Mouse (Mus musculus): ENCODE data around the gene Epdr1. TPM values are rescaled to one million over a fixed set of nuclear protein-coding genes. Genes with fewer than 3 reads are reported as not detected.
A peak's percentile ranks its signal among the peaks of the same experiment; 100 is the strongest.

Epdr1 gene
- polyA plus RNA-seq, 1 experiment from 2014 or later, result 20.2 TPM

DNA sequence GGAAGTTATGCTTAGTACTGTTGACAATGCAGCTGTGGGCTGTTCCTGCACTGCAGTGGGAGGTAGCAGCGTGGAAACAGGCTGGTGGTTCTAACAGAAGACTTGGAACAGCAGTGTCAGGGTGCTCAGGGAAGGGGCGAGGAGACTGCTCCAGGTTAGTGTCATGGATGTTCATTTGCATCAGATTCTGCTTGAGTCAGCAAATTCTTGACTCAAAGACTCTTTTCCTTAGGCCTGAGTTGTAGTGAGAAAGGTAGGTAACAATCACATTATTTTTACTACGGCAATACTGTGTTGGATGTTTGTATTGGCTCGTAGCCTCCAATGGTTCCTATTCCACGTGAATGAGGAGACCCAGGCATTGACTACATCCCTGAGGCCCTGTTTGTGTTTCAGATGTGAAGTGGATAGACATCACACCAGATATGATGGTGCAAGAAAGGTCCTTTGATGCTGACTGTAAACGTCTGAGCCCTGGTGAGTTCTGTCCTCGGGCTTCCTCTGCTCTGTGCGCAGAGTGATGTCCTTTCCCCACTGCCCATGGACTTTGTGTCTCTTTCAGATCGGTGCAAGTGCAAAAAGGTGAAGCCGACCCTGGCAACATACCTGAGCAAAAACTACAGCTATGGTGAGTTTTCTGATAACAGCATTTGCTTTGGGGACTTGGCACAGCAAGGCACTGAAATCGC is 5.0 kb upstream of the Epdr1 start:
- H3K4me3 ChIP-seq, result no peak overlapping the region
- ATAC-seq (ENCODE audit: insufficient number of reproducible peaks, insufficient read depth, low FRiP score, low TSS enrichment), result no peak
- peaks cover 4% of the 10 kb centered on the region; the same call in 1 of the 2 replicates for H3K4me1 ChIP-seq
- no peak overlapping the region for H3K27ac ChIP-seq
- no peak overlapping the region for H3K9ac ChIP-seq
- H3K36me3 ChIP-seq, result no peaks in the 10 kb centered on the region
- H3K4me2 ChIP-seq (replicated peaks), result no peak overlapping the region
- H3K9me3 ChIP-seq, result no peaks in the 10 kb centered on the region
- WGBS, result 87% methylated on average over 11 of the region's 11 CpGs
- H3K27me3 ChIP-seq, result peaks cover 20% of the 10 kb centered on the region

DNA sequence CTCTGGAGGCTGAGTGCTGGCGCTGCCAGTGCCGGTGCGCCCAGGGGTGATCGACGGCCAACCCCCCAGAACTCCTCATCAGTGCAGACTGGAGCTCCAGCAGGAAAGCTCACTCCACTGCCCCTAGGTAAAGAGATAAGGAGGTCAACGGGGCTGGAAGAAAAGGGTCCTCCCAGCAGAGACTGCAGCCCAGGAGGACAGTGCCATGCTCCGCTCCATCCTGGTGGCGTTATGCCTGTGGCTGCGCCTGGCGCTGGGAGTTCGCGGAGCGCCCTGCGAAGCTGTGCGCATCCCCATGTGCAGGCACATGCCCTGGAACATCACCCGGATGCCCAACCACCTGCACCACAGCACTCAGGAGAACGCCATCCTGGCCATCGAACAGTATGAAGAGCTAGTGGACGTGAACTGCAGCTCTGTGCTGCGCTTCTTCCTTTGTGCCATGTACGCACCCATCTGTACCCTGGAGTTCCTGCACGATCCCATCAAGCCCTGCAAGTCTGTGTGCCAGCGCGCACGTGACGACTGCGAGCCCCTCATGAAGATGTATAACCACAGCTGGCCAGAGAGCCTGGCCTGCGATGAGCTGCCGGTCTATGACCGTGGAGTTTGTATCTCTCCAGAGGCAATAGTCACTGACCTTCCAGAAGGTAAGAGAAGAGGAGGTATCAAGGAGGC is 3.6 kb upstream of the Epdr1 start:
- Histone ChIP-seq H3K4me1 (peaks cover 4% of the 10 kb centered on the region; the same call in 1 of the 2 replicates), H3K36me3 (no peaks in the 10 kb centered on the region), H3K4me2 (replicated peaks) (peak overlapping the region; percentile 58), H3K9me3 (no peaks in the 10 kb centered on the region), H3K4me3 (peak overlapping the region; percentile 35), H3K27ac (no peak overlapping the region), H3K27me3 (peaks cover 20% of the 10 kb centered on the region), H3K9ac (peak overlapping the region; percentile 27; the same call in 1 of the 2 replicates)
- WGBS, result 22% methylated on average over 30 of the region's 30 CpGs
- no peak for ATAC-seq (ENCODE audit: insufficient number of reproducible peaks, insufficient read depth, low FRiP score, low TSS enrichment)

DNA sequence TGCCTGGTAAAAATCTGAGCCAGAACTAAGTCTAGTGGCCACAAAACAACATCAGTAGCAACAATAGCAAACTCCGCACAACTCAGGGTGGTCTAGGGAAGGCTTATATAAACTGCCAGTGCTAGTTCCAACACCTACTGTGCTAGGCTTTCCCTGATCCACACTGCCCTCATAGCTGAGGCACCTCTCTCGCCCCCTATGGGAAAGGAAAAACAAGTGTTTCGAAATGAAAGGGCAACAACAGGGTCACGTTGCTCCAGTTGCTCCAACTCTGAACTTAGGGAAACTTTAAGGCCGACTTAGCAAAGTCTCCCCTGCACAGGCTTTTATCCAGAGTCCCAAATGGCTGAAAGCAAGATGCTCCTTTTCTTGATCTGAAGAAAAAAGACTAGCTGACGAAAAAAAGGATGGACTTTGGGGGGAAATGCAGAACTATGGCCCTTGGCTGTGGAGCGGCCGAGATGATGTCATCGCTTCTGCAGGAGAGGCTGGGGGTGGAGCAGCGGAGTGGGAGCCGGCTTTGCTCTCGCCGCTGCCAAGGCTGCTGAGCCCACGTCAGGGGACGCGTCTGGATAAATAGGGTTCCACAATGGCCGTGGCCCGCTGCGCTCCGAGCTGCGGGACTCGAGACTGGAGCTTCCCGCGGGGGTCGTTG is 3.0 kb upstream of the Epdr1 start, which contains the start of gene Sfrp4:
TSS of gene Sfrp4 (plus strand) at position 532 of the 655 bp plus-strand sequence.
- Histone ChIP-seq H3K4me1 (peaks cover 4% of the 10 kb centered on the region; the same call in 1 of the 2 replicates), H3K36me3 (no peaks in the 10 kb centered on the region), H3K4me3 (peak within 1 kb of the TSS; percentile 35), H3K27me3 (peaks cover 20% of the 10 kb centered on the region), H3K27ac (no peak within 1 kb of the TSS), H3K9me3 (no peaks in the 10 kb centered on the region), H3K4me2 (replicated peaks) (peak within 1 kb of the TSS; percentile 58), H3K9ac (peak within 1 kb of the TSS; percentile 27; the same call in 1 of the 2 replicates)
- 3% methylated on average over 25 of the region's 25 CpGs for WGBS
- no peak for ATAC-seq (ENCODE audit: insufficient number of reproducible peaks, insufficient read depth, low FRiP score, low TSS enrichment)

DNA sequence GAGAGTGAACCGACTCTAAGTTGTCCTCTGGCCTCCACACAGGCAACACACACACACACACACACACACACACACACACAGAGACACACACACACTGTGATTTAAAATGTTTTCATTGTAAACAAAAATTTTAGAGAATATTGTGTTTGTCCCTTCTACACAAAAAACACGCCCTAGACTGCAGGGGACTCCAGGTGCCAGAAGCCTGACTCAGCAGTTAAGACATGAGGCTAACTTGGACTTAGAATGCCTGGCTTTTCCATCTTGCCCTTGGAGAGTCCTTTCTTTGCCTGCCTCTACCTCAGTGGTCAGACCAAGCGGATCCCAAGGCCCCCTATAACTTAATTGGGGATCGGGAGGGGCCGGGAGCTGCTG is 899 bp downstream of the Epdr1 start:
- Histone ChIP-seq H3K4me2 (replicated peaks) (peak overlapping the region; percentile 80), H3K9ac (peak overlapping the region; percentile 69), H3K4me1 (peaks cover 4% of the 10 kb centered on the region; the same call in 1 of the 2 replicates), H3K27ac (no peak overlapping the region), H3K4me3 (peak overlapping the region; percentile 56), H3K9me3 (no peaks in the 10 kb centered on the region), H3K27me3 (peaks cover 7% of the 10 kb centered on the region), H3K36me3 (no peaks in the 10 kb centered on the region)
- 0 out of 2 replicates have a peak, but pooled peaks have one; percentile 15 for ATAC-seq (ENCODE audit: insufficient number of reproducible peaks, insufficient read depth, low FRiP score, low TSS enrichment)
- WGBS, result 8% methylated on average over 5 of the region's 5 CpGs

DNA sequence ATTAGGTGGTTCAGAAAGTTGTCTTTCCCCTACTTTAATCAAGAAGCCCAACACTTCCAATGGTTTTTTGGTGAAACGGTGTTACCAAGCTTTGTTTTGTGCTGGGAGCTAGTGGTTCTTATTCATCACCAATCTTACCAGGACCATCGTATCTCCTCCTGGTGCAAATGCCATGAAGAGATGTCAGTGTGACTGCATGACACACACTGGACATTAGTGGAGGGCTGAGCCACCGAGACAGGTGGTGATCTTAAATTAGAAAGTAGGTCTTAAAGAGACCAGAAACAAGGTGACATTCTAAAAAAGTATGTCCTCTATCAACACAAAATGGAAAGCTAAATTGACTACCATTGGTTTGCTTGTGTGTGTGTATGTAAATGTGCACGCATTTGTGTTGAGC is 1.6 kb downstream of the Epdr1 start:
- Histone ChIP-seq H3K27ac (no peak overlapping the region), H3K36me3 (no peaks in the 10 kb centered on the region), H3K9ac (no peak overlapping the region), H3K4me2 (replicated peaks) (no peak overlapping the region; the same call in 1 of the 2 replicates), H3K9me3 (no peaks in the 10 kb centered on the region), H3K4me1 (no peaks in the 10 kb centered on the region), H3K27me3 (no peaks in the 10 kb centered on the region), H3K4me3 (no peak overlapping the region)
- 90% methylated on average over 4 of the region's 4 CpGs for WGBS
- ATAC-seq (ENCODE audit: insufficient number of reproducible peaks, insufficient read depth, low FRiP score, low TSS enrichment), result no peak

DNA sequence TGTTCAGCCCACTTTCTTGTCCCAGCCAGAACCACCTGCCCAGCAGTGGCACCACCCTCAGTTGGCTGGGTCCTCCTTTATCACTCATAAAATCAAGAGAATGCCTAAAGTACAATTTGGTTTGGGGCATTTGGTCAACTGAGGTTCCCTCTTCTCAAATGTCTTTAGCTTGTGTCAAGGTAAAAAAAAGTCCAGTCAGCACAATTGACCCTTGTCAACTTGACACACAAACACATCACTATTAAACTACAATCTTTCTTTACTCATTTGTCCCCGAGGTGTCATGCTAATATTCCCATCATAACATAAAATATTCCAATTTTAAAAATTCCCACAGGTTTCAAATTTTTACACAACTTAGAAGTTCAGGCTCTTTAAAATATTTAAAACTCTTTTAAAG is 5.4 kb downstream of the Epdr1 start:
- Histone ChIP-seq H3K4me3 (no peak overlapping the region), H3K9me3 (no peaks in the 10 kb centered on the region), H3K27me3 (no peaks in the 10 kb centered on the region), H3K27ac (no peak overlapping the region), H3K36me3 (no peaks in the 10 kb centered on the region), H3K9ac (no peak overlapping the region), H3K4me2 (replicated peaks) (no peak overlapping the region), H3K4me1 (no peaks in the 10 kb centered on the region)
- no peak for ATAC-seq (ENCODE audit: insufficient number of reproducible peaks, insufficient read depth, low FRiP score, low TSS enrichment)
- 91% methylated on average over 1 of the region's 1 CpGs for WGBS

DNA sequence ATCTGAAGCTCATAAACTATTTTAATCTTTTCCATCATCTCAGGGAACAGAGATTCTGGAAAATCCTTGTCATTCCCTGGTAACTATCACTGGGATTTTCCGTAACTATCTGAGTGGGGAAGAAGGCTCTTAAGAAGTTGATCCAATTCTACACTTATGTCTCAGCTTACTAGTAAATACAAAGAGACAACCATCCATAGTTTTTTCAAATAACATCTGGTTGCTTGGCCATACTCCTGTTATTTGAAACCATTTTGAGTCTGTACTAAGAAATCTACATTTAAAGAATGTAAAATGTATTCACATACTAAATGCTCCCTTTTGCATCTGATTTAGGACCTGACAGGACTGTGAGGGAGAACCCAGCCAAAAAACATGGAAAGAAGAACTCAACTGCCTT is 6.3 kb downstream of the Epdr1 start:
- no peaks in the 10 kb centered on the region for H3K36me3 ChIP-seq
- H3K9me3 ChIP-seq, result no peaks in the 10 kb centered on the region

DNA sequence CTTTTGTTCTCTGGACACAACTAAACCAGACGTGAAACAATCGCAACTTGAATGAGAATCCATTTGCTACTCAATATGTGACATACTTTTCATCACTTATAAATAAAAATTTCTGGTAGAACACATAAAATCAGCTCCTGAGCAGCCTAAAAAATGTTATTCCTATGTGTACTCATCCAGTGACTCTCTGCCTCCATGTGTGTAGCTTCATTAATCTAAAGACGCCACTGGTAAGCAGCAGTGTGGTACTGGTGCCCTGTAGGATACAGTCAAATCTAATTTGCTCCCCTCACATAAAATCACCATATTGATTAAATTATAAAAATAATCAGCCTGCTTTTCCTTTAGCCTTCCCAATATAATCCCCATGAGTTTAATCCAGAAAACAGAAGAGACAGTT is 6.8 kb downstream of the Epdr1 start:
- Histone ChIP-seq H3K27me3 (no peaks in the 10 kb centered on the region), H3K4me2 (replicated peaks) (no peak overlapping the region), H3K9me3 (no peaks in the 10 kb centered on the region), H3K4me1 (no peaks in the 10 kb centered on the region), H3K27ac (no peak overlapping the region), H3K9ac (no peak overlapping the region), H3K4me3 (no peak overlapping the region), H3K36me3 (no peaks in the 10 kb centered on the region)
- WGBS, result 87% methylated on average over 3 of the region's 3 CpGs
- ATAC-seq (ENCODE audit: insufficient number of reproducible peaks, insufficient read depth, low FRiP score, low TSS enrichment), result no peak

More for the DNA sequence above, 6.3 kb downstream of the Epdr1 start:
- Histone ChIP-seq H3K27me3 (no peaks in the 10 kb centered on the region), H3K27ac (no peak overlapping the region), H3K4me2 (replicated peaks) (no peak overlapping the region), H3K4me3 (no peak overlapping the region), H3K4me1 (no peaks in the 10 kb centered on the region), H3K9ac (no peak overlapping the region)
- 85% methylated on average over 1 of the region's 1 CpGs for WGBS
- no peak for ATAC-seq (ENCODE audit: insufficient number of reproducible peaks, insufficient read depth, low FRiP score, low TSS enrichment)

DNA sequence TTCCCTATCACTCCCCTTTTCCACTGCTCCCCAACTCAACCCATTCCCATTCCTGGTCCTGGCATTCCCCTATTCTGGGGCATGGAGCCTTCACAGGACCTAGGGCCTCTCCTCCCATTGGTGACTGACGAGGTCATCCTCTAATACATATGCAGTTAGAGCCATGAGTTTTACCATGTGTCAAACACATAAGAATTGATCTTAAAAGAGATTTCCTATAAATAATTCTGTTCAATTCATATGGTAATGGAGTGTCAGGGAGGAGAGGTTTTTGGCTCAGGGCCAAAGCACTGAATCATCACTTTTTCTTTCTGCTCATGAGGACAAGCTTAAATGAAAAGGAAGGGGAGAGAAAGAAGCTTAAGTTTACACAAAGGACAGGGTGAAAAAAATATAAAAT is 7.4 kb downstream of the Epdr1 start:
- H3K4me1 ChIP-seq, result no peaks in the 10 kb centered on the region
- ATAC-seq (ENCODE audit: insufficient number of reproducible peaks, insufficient read depth, low FRiP score, low TSS enrichment), result no peak
- H3K4me2 ChIP-seq (replicated peaks), result no peak overlapping the region
- H3K9ac ChIP-seq, result no peak overlapping the region
- 76% methylated on average over 1 of the region's 1 CpGs for WGBS
- H3K27ac ChIP-seq, result no peak overlapping the region
- H3K4me3 ChIP-seq, result no peak overlapping the region
- H3K9me3 ChIP-seq, result no peaks in the 10 kb centered on the region
- H3K36me3 ChIP-seq, result no peaks in the 10 kb centered on the region
- no peaks in the 10 kb centered on the region for H3K27me3 ChIP-seq

DNA sequence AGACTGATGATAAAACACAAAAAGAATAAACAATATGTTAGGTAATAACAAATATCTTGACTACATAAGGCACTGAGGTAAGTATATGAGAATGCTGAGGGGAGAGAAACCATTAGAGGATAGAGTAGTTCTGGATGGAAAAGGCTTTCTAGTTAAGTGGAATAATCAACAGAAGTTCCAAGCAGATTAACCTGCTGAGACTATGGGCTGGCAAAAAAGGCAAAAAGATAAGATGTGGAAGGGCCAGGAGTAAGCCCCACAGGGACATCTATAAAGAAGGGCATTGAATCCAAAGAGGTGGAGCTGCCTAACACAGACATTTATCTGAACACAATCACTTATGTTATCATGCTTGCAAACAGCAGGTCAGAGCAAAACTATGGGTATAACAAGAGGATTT is 11.6 kb downstream of the Epdr1 start:
- Histone ChIP-seq H3K27me3 (no peaks in the 10 kb centered on the region), H3K36me3 (no peaks in the 10 kb centered on the region), H3K4me1 (no peaks in the 10 kb centered on the region), H3K4me3 (no peak overlapping the region), H3K9me3 (no peaks in the 10 kb centered on the region), H3K4me2 (replicated peaks) (no peak overlapping the region), H3K9ac (no peak overlapping the region), H3K27ac (no peak overlapping the region)
- ATAC-seq (ENCODE audit: insufficient number of reproducible peaks, insufficient read depth, low FRiP score, low TSS enrichment), result no peak

DNA sequence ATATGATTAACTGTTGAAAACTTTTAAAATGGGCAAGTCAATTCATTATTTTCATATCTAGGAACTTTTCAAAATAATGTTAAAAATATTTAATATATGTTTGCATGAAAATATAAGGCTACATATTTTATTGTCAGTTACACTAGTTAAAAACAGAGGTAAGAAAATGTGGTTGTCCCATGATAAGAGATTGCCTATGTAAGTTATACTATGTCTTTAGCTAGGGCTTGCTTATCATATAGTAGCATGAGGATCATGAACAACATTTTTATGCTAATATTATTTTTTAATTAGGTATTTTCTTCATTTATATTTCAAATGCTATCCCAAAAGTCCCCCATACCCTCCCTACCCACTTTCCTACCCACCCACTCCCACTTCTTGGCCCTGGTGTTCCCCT is 14.8 kb downstream of the Epdr1 start:
- no peak overlapping the region for H3K4me3 ChIP-seq
- no peak overlapping the region for H3K27ac ChIP-seq
- no peak for ATAC-seq (ENCODE audit: insufficient number of reproducible peaks, insufficient read depth, low FRiP score, low TSS enrichment)
- H3K27me3 ChIP-seq, result no peaks in the 10 kb centered on the region
- H3K9me3 ChIP-seq, result no peaks in the 10 kb centered on the region
- H3K4me2 ChIP-seq (replicated peaks), result no peak overlapping the region
- no peaks in the 10 kb centered on the region for H3K4me1 ChIP-seq
- no peak overlapping the region for H3K9ac ChIP-seq
- H3K36me3 ChIP-seq, result no peaks in the 10 kb centered on the region

DNA sequence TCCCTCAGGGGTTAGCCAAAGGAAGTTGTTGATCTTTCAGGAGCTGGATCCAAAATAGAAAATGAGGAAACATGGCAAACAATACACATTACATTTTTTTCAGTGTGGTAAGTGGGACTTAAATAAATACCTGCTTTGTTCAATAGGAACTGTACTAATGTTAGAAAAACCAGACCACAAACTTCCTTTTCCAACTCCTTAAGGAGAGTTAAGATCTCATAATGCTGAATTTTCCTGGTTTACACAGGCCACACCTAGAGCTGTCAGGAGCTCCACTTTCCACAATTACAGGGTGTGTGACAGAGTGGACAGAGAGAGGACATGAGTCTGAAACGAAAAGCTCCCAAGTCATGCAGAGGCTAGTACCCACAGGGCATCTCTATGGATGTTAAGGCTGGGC is 16.0 kb downstream of the Epdr1 start:
- WGBS, result 81% methylated on average over 1 of the region's 1 CpGs

More for the DNA sequence above, 16.0 kb downstream of the Epdr1 start:
- Histone ChIP-seq H3K4me1 (no peaks in the 10 kb centered on the region), H3K27ac (no peak overlapping the region), H3K4me2 (replicated peaks) (no peak overlapping the region), H3K36me3 (no peaks in the 10 kb centered on the region), H3K4me3 (no peak overlapping the region), H3K9me3 (no peaks in the 10 kb centered on the region), H3K9ac (no peak overlapping the region), H3K27me3 (no peaks in the 10 kb centered on the region)
- ATAC-seq (ENCODE audit: insufficient number of reproducible peaks, insufficient read depth, low FRiP score, low TSS enrichment), result no peak

Data from embryonic facial prominence, embryonic 12.5 days (tissue).